In the genomic region with DNA sequence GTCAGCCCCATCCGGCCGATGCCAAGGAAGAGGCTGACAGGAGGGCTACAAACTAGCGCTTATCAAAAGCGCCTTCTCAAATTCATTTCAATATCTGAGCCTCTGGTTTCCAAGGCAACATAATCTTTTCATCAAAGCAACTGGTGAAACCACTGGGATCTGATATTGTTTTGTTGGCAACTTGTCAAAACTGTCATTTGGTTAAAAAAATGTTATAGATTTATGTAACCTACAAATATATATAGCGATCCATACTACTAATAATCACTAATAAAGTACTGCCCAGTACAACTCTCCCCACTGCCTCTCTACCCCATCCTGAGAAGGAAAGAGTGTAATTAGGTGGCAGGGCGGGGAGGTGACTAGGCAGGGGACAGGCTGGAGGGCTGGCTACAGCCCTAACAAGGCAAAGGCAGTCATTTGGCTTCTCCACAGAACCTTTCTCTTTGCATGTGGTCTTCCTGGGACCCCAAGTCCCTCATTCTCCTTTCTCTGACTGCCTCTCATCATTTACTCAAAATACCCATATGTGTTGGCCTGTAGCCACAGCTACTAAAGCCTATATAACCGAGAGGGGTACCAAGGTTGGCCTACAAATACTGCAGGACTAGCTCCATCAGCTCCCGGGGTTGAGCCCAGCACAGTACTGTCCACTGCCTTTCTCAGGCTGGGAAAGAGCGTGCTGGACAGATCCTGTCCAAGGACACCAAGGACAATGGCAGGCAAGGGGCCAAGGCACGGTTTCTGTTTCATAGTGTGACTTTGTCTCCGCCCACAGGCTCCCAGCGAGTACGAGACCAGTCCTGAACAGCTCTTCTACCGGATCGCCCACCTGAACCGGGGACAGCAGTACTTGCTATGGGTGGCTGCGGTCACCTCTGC, we compare ENCODE assay signal across 7 mouse cellular contexts.
DNase-seq lines count a peak whose midpoint lies in the region; ATAC-seq lines count a peak whose summit lies in the region.

No protein-coding gene starts in this region.

- intact Hi-C loops in heart, postnatal 10 days (cut with DNase I): no loop called here

- H3K4me2 ChIP-seq in intestine, embryonic 15.5 days (replicated peaks): no peak overlapping the region

- no peaks in the 10 kb centered on the region for H3K27me3 ChIP-seq in midbrain, embryonic 10.5 days (ENCODE audit: low read depth, poor library complexity, severe bottlenecking)
- H3K27me3 ChIP-seq in intestine, embryonic 15.5 days (replicated peaks): 0 out of 2 replicates have a peak, but pooled peaks cover 4% of the 10 kb centered on the region

- H3K4me1 ChIP-seq in midbrain, embryonic 10.5 days: peaks cover 17% of the 10 kb centered on the region
- H3K4me1 ChIP-seq in intestine, embryonic 15.5 days (replicated peaks): no peaks in the 10 kb centered on the region

- WGBS in midbrain, embryonic 10.5 days: 80% methylated on average over 17 of the region's 17 CpGs
- 67% methylated on average over 17 of the region's 17 CpGs for WGBS in intestine, embryonic 15.5 days

- H3K4me3 ChIP-seq in midbrain, embryonic 10.5 days: no peak overlapping the region
- no peak overlapping the region for H3K4me3 ChIP-seq in intestine, embryonic 15.5 days (replicated peaks)

- H3K9me3 ChIP-seq in midbrain, embryonic 10.5 days (replicated peaks): no peaks in the 10 kb centered on the region
- no peaks in the 10 kb centered on the region for H3K9me3 ChIP-seq in intestine, embryonic 15.5 days

- H3K27ac ChIP-seq in midbrain, embryonic 10.5 days (replicated peaks): 0 out of 2 replicates have a peak overlapping the region, but pooled peaks have one; percentile 39
- no peak overlapping the region for H3K27ac ChIP-seq in intestine, embryonic 15.5 days

- DNase-seq in urinary bladder, postnatal 14 days (ENCODE audit: low spot score): peak; percentile 49
- no peak for DNase-seq in urinary bladder, postnatal 36 days (ENCODE audit: low spot score in 2 of 2)
- DNase-seq in cerebellum, postnatal 10 days: peak; percentile 88
- DNase-seq in heart, postnatal 10 days: peak; percentile 79 to 85
- no peak for DNase-seq in midbrain, embryonic 10.5 days (ENCODE audit: low spot score)

- no peak for ATAC-seq in megakaryocyte-erythroid progenitor cell, adult 5-6 weeks (replicated peaks; ENCODE audit: low FRiP score, low TSS enrichment, poor library complexity, severe bottlenecking)
- no peak for ATAC-seq in intestine, embryonic 15.5 days

- H3K9ac ChIP-seq in intestine, embryonic 15.5 days: no peak overlapping the region

- H3K36me3 ChIP-seq in midbrain, embryonic 10.5 days: no peaks in the 10 kb centered on the region
- H3K36me3 ChIP-seq in intestine, embryonic 15.5 days: no peaks in the 10 kb centered on the region

Comparison
In these comparisons a context has a peak if more than half of its experiments do, and no peak if none do; other contexts are left out.
1. DNase-seq: peak in urinary bladder, postnatal 14 days (single experiment), cerebellum, postnatal 10 days (2 of 2) and heart, postnatal 10 days (2 of 2); none in urinary bladder, postnatal 36 days (0 of 2) and midbrain, embryonic 10.5 days (single experiment).